Mouse (Mus musculus): ENCODE results near the gene Gm21943. TPM values are rescaled to one million over a fixed set of nuclear protein-coding genes. Genes with fewer than 3 reads are reported as not detected.
"Not testable (repeated sequence)": the region's sequence is repeated elsewhere in the genome, so short reads cannot be mapped to it uniquely, and the experiment has no call there.

Gm21943 gene
- not detected for polyA plus RNA-seq (2017; shearing (Covaris generic))

DNA sequence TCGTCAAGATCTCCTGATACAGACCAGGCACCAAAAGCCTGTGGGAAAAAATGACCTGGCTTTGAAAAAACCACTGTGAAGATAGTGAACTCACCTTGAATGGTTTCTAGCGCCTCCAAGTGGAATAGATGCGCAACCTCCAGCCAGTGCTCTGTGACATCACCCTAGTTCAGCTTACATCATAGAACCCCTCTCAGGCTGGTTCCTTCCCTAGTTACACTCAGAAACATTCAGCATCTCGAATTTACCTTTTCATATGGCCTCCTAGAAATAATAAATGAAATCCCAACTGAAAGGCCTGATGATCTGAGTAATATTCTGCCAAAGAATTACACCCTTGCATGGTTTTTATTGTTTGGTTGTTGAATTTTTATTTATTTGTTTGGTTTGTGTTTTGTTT, at the start of gene Gm21943:
Gm21943 (minus strand) TSS at position 101 of the 400 bp plus-strand sequence.
- not testable (repeated sequence) for ATAC-seq

Other genes starting within 250 kb of the Gm21943 start
- not detected for gene Gm28961, start 172.0 kb upstream of the Gm21943 start, polyA plus RNA-seq (2017; shearing (Covaris generic))

All from CD4-positive, CD25-positive, alpha-beta regulatory T cell, adult 4 months (primary cell).